Mouse (Mus musculus): ENCODE measurements around the gene Hist1h3g. TPM values are rescaled to one million over a fixed set of nuclear protein-coding genes. Genes with fewer than 3 reads are reported as not detected.

Hist1h3g gene
- total RNA-seq, 2 experiments from 2014 or later = 22.0 to 28.6 TPM

DNA sequence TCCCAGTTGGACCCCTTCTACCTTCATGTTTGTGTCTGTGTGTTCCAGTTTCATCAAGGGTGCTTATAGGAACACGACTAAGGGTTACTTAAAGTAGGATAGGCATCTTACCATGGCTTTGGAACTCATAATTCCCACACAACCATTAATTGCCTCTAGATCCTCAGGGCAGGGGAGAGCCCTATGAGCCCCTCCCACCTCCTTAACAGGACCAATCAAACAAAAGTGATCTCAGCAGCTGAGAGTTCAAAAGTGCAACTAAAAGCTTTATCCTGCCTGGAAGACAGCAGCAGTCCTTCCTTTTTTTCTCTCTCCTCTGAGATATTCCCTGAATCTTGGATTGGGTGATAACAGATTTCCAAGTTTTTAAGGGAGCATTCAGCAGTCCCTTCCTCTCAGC is 25.1 kb upstream of the Hist1h3g start:
- no peak for DNase-seq

DNA sequence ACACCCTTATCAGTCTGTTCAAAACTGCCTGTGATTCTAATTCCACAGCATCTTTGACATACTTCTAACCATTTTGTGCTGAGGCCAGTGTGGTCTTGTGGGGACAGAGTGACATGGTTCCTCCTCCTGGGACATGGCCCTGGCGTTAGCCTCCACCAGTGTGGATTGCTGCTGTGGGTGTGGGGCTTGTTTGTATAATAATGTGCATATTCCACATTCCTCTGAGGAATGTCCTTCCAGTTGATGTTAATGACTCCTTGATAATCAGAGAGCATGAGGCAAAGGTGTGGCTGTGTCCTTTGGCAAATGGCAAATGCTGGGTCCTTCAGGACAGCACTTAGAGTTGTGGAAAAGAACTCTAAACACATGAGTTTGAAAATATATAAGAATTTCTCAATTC is 21.7 kb upstream of the Hist1h3g start:
- no peak for DNase-seq
- intact Hi-C loops (cut with DNase I) = loop anchor here (10.0 kb wide), 1 partner anchor 1569 kb away; the partner anchor contains the start of gene Zfp184

More for the DNA sequence above, 25.1 kb upstream of the Hist1h3g start:
- intact Hi-C loops (cut with DNase I) = loop anchor here (10.0 kb wide), 1 partner anchor 1565 kb away; the partner anchor contains the start of gene Zfp184

DNA sequence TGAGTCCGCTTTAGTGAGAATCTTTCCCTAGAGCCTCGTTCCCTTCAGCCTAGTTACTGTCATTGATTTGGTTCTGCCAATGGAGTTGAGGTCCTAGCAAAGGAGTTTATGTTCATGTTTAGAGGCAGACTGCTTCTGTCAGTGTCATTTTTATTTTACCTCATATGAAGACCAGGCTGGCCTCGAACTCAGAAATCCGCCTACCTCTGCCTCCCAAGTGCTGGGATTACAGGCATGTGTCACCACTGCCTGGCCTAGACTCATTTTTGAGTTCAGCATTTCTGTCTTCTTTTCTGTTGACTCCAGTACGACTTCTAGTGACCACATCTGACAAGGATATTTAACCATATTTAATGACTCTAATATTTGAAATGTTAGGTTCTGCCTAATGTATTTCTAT is 19.9 kb upstream of the Hist1h3g start:
- intact Hi-C loops (cut with DNase I) = loop anchor here (5.0 to 10.0 kb wide), 2 partner anchors 78 to 1570 kb away; partner anchors contain the start of gene Zfp184
- DNase-seq = no peak

DNA sequence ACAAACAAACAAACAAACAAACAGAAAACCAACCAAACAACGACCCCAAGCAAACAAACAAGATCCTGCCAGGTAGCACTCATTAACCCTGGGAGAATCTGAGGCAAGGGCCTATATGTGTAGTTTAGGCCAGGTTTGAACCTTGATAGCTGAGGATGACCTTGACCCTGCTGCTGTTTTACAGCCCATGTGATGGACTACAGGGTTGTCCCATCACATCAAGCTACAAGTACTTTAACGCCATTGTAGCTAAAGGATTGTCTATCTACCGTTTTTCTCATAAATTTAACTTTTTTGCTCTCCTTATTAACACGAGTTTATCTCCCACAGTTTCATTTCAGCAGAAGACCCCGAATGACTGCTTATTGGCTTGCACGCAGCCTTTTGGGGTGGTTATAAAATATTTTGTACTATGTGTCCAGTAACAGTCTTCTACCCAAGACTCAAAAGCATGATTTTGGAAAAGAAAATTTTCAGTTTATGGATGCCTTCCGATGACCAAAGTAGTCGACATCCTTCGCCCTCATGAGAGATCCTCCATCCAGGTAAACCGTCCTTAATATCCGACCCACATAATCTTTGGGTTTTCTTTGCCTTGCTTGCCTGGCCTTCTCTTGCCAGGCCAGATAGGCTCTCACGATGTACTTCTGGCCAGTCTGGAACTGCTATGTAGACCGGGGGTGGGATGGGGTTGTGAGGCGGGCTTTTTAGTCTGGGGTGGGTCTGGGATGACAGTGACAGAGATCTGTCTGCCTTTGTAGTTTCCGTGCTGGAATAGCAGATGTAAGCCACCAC is 19.2 kb upstream of the Hist1h3g start:
- no peak for DNase-seq
- intact Hi-C loops (cut with DNase I) = loop anchor here (5.0 to 10.0 kb wide), 2 partner anchors 79 to 1571 kb away; partner anchors contain the start of gene Zfp184

DNA sequence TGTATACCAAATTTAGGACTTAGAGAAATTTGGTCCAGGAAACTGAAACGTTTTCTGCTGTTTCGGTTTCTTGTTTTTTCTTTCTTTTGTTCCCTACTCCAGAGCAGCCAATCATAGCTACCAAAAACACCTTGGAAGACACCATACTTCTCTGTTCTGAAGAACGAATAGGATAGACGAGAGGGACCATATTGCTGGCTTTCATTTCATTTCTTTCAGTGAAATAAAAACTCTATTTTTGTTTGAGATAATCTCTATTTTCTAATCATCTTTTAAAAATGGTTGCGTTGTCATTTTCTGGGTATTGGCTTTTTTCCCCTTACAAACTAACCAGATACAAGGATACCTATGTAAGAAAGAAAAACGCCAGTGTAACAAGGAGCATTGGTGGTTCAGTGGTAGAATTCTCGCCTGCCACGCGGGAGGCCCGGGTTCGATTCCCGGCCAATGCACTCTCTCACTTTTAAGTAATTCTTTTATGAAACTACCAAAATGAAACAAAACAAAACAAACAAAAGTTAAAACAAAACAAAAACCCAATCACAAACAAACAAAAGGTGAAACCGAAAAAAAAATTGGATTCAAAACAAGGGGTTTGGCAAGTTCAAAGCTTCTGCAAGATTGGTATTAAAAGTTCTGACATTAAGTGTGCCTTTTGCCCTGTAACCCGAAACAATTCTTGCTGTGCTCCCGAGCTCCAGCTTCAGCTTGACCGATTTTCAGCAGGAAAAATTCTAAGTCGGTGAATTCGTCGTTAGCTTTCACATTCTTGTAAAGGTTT is 18.2 kb upstream of the Hist1h3g start:
- DNase-seq = peak; percentile 73
- intact Hi-C loops (cut with DNase I) = loop anchor here (5.0 to 10.0 kb wide), 2 partner anchors 80 to 1572 kb away; partner anchors contain the start of gene Zfp184

DNA sequence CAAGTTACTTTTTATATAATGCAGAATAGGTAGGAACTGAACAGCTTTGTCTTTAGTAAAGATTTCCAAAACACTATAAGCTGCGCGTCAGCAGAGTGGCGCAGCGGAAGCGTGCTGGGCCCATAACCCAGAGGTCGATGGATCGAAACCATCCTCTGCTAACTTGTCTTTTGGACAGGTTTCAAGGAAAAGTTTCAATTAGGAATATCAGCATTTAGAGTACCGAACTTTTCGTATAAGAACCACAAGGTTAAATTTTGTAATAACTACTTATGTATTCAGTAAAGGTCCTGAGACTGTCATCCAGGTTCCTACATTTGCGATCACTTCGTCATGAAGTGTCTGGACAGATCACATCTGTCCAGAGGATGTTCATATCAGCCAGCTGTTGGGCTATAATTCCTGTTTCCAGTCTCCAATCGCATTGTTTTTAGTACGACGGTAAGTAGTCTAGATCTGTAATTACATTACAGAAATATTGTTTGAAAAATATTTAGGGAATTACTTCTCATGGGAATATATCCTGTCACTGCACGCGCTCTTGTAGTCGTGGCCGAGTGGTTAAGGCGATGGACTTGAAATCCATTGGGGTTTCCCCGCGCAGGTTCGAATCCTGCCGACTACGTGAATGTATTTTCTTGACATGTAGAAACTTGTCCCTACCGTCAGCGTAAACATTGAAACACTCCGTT is 17.5 kb upstream of the Hist1h3g start:
- intact Hi-C loops (cut with DNase I) = loop anchor here (5.0 to 10.0 kb wide), 2 partner anchors 80 to 1573 kb away; partner anchors contain the start of gene Zfp184
- peak; percentile 86 for DNase-seq

DNA sequence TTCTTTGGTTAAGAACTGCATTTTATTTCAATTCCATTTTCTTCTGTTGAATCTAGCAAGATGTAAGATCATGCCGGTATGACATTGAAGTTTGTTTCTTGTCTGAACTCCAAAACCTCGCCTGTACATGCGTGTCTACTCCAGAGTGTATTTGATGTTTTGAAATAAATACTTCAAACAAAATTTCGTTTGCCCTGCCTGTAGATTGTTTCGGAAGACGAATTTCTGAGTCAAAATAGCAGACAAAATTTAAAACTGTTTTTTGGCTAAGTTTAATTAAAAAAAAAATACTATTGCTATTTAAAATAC is 17.0 kb upstream of the Hist1h3g start:
- intact Hi-C loops (cut with DNase I) = loop anchor here (5.0 to 10.0 kb wide), 2 partner anchors 81 to 1573 kb away; partner anchors contain the start of gene Zfp184
- DNase-seq = no peak

DNA sequence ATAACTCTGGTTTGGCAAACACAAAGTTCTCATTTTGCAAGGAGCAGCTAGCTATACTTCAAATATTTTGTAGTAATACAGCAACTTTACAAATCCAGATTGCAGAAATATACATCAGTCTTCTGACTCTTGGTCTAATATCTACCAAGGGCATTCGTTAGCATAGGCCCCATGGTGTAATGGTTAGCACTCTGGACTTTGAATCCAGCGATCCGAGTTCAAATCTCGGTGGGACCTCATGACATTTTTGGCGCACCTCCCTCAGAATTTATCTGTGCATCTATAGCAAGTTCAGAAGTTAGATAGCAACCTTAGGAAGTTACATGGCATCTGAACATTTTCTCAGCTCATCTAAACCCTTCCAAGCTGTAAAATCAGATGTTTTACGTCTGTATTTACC is 16.3 kb upstream of the Hist1h3g start:
- intact Hi-C loops (cut with DNase I) = loop anchor here (5.0 to 10.0 kb wide), 2 partner anchors 82 to 1574 kb away; partner anchors contain the start of gene Zfp184
- DNase-seq = peak; percentile 59

DNA sequence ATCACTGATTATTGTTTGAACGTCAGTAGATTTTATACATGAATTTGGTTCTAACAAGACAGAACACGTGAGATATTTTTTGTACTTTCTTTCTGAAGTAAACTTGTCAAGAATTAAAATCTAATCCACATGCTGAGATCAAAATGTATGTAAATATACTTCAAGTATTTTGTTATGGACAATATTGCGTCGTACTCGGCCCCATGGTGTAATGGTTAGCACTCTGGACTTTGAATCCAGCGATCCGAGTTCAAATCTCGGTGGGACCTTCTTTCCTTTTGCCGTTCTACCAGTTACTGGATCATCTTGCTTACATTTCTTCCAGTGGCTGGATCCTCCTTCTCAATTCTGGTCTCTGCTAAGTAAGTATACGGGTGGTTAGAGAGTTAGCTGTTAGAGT is 15.8 kb upstream of the Hist1h3g start:
- DNase-seq = peak; percentile 69
- intact Hi-C loops (cut with DNase I) = loop anchor here (5.0 to 10.0 kb wide), 2 partner anchors 82 to 1575 kb away; partner anchors contain the start of gene Zfp184

DNA sequence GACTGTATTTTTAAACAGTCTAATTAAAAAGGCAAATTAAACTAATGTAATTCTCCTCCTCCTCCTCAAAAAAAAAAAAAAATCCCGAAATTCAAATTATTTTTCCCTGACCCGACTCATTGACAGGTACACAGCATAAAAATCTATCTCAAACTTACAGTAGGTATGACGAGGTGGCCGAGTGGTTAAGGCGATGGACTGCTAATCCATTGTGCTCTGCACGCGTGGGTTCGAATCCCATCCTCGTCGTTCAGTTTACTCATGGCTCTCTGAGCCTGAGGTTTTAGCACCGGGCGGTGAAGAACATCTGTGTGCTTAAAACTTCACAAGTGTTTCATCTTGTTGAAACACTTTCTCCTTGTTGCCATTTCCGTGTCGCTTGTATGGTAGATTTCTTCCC is 13.5 kb upstream of the Hist1h3g start:
- intact Hi-C loops (cut with DNase I) = no loop called here
- peak; percentile 63 for DNase-seq

DNA sequence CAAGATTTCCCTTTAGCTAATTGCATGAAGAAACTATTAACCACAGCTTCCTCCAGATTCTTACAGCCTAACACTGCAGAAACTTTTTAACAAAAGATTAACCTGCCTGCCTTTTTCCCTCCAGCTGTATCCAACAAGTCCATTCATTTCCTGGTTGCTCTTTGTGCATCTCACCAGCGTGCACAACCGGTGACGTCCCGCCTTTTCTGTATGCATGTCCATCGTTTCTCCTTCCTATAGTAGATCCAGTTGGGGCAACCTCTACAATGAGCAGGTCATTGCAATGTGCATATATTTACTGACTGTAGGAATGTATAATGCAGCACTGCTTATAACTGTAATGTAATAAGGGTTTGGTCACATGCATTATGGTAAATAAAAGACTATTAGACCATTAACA is 11.2 kb upstream of the Hist1h3g start:
- intact Hi-C loops (cut with DNase I) = no loop called here
- no peak for DNase-seq

DNA sequence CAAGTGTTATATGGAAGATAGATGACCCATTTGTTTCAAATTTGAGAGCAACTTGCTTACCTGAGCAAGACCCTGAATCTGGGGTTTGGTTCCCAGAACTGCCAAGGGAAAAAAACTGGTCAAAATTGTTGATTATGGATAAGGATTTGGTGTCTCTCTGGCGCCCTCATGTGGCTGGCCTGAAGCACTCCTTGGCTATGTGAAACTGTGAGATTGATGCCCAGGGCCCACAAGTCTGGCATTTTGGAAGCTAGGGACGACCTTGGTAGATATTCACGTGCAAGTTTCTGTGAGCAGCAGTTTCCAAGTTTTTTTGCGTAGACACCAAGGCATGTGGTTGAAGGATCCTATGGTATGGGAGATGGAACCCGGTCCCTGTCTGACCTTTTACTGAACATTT is 10.6 kb upstream of the Hist1h3g start:
- intact Hi-C loops (cut with DNase I) = loop anchor here (5.0 kb wide), 1 partner anchor 1497 kb away; no protein-coding TSS in a partner anchor
- DNase-seq = peak; percentile 84

DNA sequence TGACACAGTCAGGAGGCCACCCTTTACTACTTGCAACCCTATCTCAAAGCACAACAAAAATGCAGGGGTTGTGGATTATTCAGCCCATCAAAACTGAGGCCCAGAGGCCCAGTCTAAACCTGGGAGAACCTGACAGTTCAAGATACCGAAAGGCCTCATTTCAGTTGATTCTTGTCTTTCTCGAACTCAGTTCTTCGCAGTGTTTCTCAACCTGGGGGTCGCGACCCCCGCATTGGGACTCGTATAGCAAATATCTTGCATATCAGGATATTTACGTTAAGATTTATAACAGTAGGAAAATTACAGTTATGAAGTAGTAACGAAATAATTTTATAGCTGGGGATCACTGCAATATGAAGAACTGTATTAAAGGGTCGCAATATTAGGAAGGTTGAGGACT is 9.3 kb upstream of the Hist1h3g start:
- no peak for DNase-seq
- intact Hi-C loops (cut with DNase I) = loop anchor here (5.0 kb wide), 1 partner anchor 1499 kb away; no protein-coding TSS in a partner anchor

DNA sequence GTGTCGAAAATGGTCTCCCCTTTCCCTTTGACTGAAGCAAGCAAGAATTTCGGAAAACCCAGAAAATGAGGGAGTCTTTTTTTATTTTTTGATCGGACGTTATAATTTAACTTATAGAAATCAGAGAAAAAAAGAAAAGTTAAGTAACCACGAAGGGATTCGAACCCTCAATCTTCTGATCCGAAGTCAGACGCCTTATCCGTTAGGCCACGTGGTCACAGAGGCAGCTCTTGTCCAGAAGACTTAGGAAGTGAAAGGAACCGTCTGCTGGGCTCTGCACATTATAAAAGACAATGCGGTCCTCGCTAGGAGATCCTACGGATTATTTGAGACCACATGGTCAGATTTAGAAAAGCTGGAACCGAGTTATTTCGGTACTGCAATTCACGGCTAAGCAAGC is 8.9 kb upstream of the Hist1h3g start:
- DNase-seq = peak; percentile 88
- intact Hi-C loops (cut with DNase I) = loop anchor here (5.0 kb wide), 1 partner anchor 1499 kb away; no protein-coding TSS in a partner anchor

DNA sequence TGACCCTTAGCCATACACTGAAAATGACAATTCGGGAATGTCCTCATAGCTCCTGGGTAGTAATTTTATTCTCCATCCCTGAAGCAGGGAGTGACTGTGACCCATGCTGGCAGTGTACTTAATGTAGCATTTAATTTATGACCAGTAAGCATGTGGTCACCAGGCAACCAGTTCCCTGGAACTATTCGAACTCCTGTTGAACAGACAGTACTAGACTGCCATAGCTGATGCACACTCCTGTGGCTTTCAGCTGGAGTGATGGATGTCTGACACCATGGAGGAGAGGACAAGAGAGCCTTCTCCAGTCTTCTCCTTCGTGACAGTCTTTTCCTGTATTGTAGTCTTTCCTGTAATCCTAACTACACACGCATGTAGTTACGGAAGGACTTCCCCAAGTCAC is 6.2 kb upstream of the Hist1h3g start:
- intact Hi-C loops (cut with DNase I) = loop anchor here (5.0 kb wide), 1 partner anchor 1502 kb away; no protein-coding TSS in a partner anchor
- DNase-seq = no peak

DNA sequence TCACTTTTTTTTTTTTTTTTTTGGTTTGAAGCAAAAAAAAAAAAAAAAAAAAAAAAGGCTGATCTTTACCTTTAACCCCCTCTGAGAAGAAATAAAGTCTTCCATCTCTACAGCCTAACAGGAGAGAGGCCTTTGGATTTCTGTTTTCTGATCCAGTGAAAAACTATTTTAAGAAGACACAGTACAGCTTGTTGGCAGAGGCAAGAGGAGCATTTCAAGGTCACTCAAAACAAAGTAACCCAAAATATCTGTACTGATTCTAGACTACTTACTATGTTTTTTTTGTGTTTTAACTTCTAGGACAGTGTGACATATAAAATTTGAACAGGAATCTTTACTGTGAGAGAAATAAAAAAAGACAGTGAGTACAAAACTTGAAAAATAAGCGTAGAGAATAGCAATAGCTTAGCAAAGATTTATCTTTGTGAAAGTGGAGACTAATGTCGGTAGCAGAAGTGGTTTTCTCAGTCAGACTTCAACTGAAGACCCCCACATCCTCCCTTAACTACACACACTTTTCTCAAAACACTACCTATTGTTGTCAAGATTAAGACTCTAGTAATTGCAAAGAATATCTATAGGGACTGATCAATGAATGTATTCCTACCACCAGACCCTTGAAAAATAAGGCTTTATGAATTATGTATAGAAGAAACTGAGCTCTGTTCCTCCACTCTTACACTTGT is 5.6 kb upstream of the Hist1h3g start:
- DNase-seq = no peak
- intact Hi-C loops (cut with DNase I) = loop anchor here (5.0 kb wide), 1 partner anchor 1502 kb away; no protein-coding TSS in a partner anchor

DNA sequence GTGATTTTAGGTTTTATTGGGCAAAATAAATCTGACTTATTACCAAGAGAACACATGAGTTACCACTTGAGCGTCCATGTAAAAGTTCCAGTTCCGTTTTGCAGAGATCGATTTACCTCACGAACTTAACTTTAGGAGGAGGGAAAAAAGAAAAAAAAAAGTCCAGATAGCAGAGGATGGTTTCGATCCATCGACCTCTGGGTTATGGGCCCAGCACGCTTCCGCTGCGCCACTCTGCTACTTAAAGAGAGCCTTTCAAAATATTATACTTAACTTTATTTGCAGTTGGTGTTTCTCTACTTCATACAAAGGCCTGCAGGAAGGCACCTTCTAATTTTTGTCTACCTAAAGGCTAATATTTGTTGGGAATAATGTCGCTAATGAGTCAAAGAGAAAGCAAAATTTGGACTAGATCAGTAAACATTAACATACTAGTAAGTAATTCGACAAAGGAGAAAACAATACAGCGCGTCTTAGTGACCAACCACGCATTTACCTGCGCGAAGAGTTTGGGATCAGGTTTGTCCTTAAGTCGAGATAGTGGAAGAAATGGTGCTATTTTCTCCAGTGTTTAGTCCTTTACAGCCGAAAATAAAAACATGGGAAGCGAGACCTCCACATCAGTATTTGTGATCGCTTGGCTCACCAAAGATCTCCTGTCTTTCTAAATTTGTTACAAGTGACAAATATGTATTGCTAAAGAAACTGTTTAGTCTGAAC is 4.9 kb upstream of the Hist1h3g start:
- peak; percentile 30 for DNase-seq
- intact Hi-C loops (cut with DNase I) = no loop called here

DNA sequence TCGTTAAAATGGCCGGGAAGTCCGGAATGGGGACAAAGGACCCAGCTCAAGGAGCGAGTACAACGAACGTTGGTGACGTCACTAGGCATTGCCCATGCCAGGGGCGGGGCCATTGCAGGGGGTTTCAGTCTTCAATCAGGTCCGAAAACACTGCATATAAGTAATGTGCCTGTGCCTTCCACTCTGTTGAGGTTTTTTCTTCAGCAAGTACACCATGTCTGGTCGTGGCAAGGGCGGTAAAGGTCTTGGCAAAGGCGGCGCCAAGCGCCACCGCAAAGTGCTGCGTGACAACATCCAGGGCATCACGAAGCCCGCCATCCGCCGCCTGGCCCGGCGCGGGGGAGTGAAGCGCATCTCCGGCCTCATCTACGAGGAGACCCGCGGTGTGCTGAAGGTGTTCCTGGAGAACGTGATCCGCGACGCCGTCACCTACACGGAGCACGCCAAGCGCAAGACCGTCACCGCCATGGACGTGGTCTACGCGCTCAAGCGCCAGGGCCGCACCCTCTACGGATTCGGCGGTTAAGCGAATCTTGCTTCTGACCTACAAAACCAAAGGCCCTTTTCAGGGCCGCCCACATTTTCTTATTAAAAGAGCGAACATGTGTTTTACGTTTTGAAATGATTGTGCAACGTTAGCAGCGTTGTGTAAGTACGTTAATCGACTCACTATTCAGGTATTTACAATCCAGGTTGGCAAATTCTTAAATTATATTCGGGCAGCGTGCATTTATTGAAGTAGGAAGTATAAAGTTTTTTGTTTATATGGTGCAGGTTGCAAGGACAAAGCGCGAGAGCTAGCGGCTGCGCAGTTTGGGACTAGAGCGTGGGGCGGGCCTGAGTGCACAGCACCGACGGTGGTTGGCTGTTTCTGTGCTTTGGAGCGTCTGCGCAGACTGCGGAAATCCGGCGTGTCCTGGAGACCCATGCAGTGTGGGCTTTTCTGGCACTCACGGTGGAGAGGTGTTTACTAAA is 4.0 kb upstream of the Hist1h3g start, which contains the start of gene Hist1h4h:
Gene Hist1h4h (plus strand): TSS at position 150 of the 975 bp plus-strand sequence.
- peak; percentile 97 for DNase-seq

More for the DNA sequence above, 4.0 kb upstream of the Hist1h3g start, which contains the start of gene Hist1h4h:
- intact Hi-C loops (cut with DNase I) = no loop called here
